Mouse (Mus musculus) cerebellum, adult 2 months (tissue): ENCODE measurements around the gene Armc12.

Source experiments
- CTCF ChIP-seq: fragments of 200-500 bp; IDR thresholded peaks from 2 replicates; pipeline ENCODE4 v1.5.1; 2011; ENCODE audit warnings: low read depth, mild to moderate bottlenecking, control low read depth, low read length, moderate library complexity, borderline replicate concordance; ENCODE audit not compliant: insufficient read depth
- POLR2A ChIP-seq: fragments of 200-500 bp; IDR thresholded peaks from 2 replicates; pipeline ENCODE4 v1.6.1; 2011; ENCODE audit warnings: low read length, control low read depth, borderline replicate concordance; ENCODE audit not compliant: insufficient read depth

DNA sequence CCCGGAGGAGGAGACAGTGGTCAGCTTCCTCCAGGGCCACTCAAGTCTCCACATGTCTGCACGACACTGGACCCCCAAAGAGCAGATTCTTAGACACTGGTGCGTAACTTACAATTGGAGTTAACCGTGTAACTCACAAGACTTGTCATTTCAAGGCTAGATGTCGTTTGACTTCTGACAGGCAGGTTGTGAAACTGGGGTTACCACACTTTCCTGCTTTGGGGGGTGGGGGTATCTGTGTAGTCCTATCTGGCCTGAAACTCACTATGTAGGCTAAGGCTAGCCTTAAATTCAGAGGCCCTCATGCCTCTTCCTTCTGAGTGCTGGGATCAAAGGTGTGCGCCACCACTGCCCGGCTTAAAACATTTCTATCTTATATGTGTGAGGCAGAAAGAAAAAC is 2.0 kb downstream of the Armc12 start:
- TF ChIP-seq CTCF (no peak), POLR2A (no peak)
